Mouse (Mus musculus): Measurements from ENCODE around the gene Taf12.

GRCm38 (mm10) chr4:132262358-132262616 is 11.9 kb upstream of the Taf12 start:
- TF ChIP-seq CTCF (IDR thresholded peaks at IDR 0.05; ENCODE audit: low read depth): no peak
- no peak for TF ChIP-seq EP300 (IDR thresholded peaks at IDR 0.05; ENCODE audit: low read depth)

Data from liver, embryonic 14.5 days (tissue).